Mouse (Mus musculus) MEL (cell line): ENCODE data around the gene Cldn11.

Experiments
- CTCF ChIP-seq, 3 experiments: IDR thresholded peaks in 2 of 3; conservative IDR thresholded peaks in 1 of 3; 2 replicates each; pipeline ENCODE4 v1.5.1; 2011 to 2012; ENCODE audit warnings: low read length in 3 of 3, low read depth in 2 of 3, mild to moderate bottlenecking in 2 of 3, improper control_type of control experiment in 1 of 3, inconsistent platforms in 1 of 3, mixed read lengths in 1 of 3, moderate library complexity in 1 of 3; ENCODE audit not compliant: control insufficient read depth in 1 of 3, insufficient read depth in 1 of 3, poor library complexity in 1 of 3, severe bottlenecking in 1 of 3
- EP300 ChIP-seq, 2 experiments: IDR thresholded peaks; 2 replicates each; pipeline ENCODE4 v1.6.1; 2011; ENCODE audit warnings: improper control_type of control experiment in 2 of 2, low read length in 2 of 2, low read depth in 1 of 2, mild to moderate bottlenecking in 1 of 2
- GABPA ChIP-seq: IDR thresholded peaks from 2 replicates; pipeline ENCODE4 v1.6.1; 2012; ENCODE audit warnings: low read depth, mild to moderate bottlenecking, inconsistent platforms, low read length, improper control_type of control experiment, moderate library complexity
- MAFK ChIP-seq: IDR thresholded peaks from 2 replicates; pipeline ENCODE4 v1.6.1; 2011; ENCODE audit warnings: low read depth, mild to moderate bottlenecking, low read length, improper control_type of control experiment, borderline replicate concordance
- MAX ChIP-seq: IDR thresholded peaks from 2 replicates; pipeline ENCODE4 v1.6.1; 2011; ENCODE audit warnings: low read length, improper control_type of control experiment
- UBTF ChIP-seq: IDR thresholded peaks from 2 replicates; pipeline ENCODE4 v1.6.1; 2012; ENCODE audit warnings: low read depth, mild to moderate bottlenecking, inconsistent platforms, low read length, improper control_type of control experiment, moderate library complexity, borderline replicate concordance; ENCODE audit not compliant: insufficient read depth
- ZC3H11A ChIP-seq: IDR thresholded peaks from 2 replicates; pipeline ENCODE4 v1.6.1; 2012; ENCODE audit warnings: low read depth, mild to moderate bottlenecking, inconsistent platforms, low read length, improper control_type of control experiment
- ZMIZ1 ChIP-seq: IDR thresholded peaks from 2 replicates; pipeline ENCODE4 v1.6.1; 2012; ENCODE audit warnings: low read depth, mild to moderate bottlenecking, inconsistent platforms, low read length, improper control_type of control experiment, moderate library complexity

GRCm38 (mm10) chr3:31161336-31161735 lies 11.6 kb downstream of the Cldn11 start:
- TF ChIP-seq MAFK (no peak), UBTF (no peak), CTCF (IDR thresholded peaks at IDR 0.05 in 2 of 3, conservative IDR thresholded peaks at IDR 0.05 in 1 of 3; ENCODE audit: control insufficient read depth in 1 of 3, insufficient read depth in 1 of 3, low read depth in 2 of 3, low read length in 3 of 3, poor library complexity in 1 of 3, severe bottlenecking in 1 of 3) (no peak), MAX (no peak), ZC3H11A (no peak), ZMIZ1 (no peak), GABPA (no peak), EP300 (IDR thresholded peaks at IDR 0.05; ENCODE audit: low read depth in 1 of 2, low read length in 2 of 2) (no peak)
